Mouse (Mus musculus) hindbrain, embryonic 16.5 days (tissue): ENCODE data around the gene Vgll4. TPM values are rescaled to one million over a fixed set of nuclear protein-coding genes. Genes with fewer than 3 reads are reported as not detected.

Experiments used
- ATAC-seq: fragments of 200-750 bp; cut with Nextera tagmentation; 2 replicates; pipeline ENCODE4 v1.8.0; 2017; ENCODE audit warnings: moderate TSS enrichment, moderate library complexity
- H3K27ac ChIP-seq: fragments of 300-500 bp; sonication (generic); 2 replicates; pipeline ENCODE4 v1.5.1; 2014; ENCODE audit warnings: low read depth, mild to moderate bottlenecking, control low read depth, low read length, moderate library complexity
- H3K27me3 ChIP-seq: fragments of 300-500 bp; sonication (generic); replicated peaks from 2 replicates; pipeline ENCODE4 v1.6.1; 2014; ENCODE audit warnings: low read length; ENCODE audit not compliant: control insufficient read depth, insufficient read depth
- H3K36me3 ChIP-seq: fragments of 300-500 bp; sonication (generic); 2 replicates; pipeline ENCODE4 v1.6.1; 2014; ENCODE audit warnings: mild to moderate bottlenecking, low read length, moderate library complexity, mixed read lengths; ENCODE audit not compliant: control insufficient read depth, insufficient read depth
- H3K4me1 ChIP-seq: fragments of 300-500 bp; sonication (generic); 2 replicates; pipeline ENCODE4 v1.6.1; 2014; ENCODE audit warnings: low read depth, low read length; ENCODE audit not compliant: control insufficient read depth, insufficient read depth
- H3K4me2 ChIP-seq: fragments of 300-500 bp; sonication (generic); 2 replicates; pipeline ENCODE4 v1.6.1; 2014; ENCODE audit warnings: mild to moderate bottlenecking, low read length, control low read depth, moderate library complexity
- H3K4me3 ChIP-seq: fragments of 300-500 bp; sonication (generic); 2 replicates; pipeline ENCODE4 v1.5.1; 2014; ENCODE audit warnings: mild to moderate bottlenecking, low read length, control low read depth, moderate library complexity
- H3K9ac ChIP-seq: fragments of 300-500 bp; sonication (generic); 2 replicates; pipeline ENCODE4 v1.6.1; 2014; ENCODE audit warnings: low read depth, mild to moderate bottlenecking, control low read depth, low read length, moderate library complexity
- H3K9me3 ChIP-seq: fragments of 300-500 bp; sonication (generic); 2 replicates; pipeline ENCODE4 v1.6.1; 2014; ENCODE audit warnings: mild to moderate bottlenecking, low read length, moderate library complexity; ENCODE audit not compliant: control insufficient read depth
- WGBS: fragments of 180-500 bp; shearing (Covaris S2); extraction: QIAGEN DNeasy Blood & Tissue Kit; methylation state at CpG from one replicate; pipeline ENCODE4 v1.1.7; 2014; 5-methylcytosine and 5-hydroxymethylcytosine counted together
- polyA plus RNA-seq: library from polyadenylated mRNA; unstranded; fragments of >200 nt; fragmentation: Nextera tagmentation; extraction: Ambion mirVana; gene quantifications from 2 replicates; pipeline ENCODE4 v1.2.1, GENCODE M21; 2015

Gene Vgll4
- polyA plus RNA-seq, 1 experiment from 2014 or later: 62.0 TPM

GRCm38 (mm10) chr6:114866078-114866477, 103.7 kb downstream of the Vgll4 start:
- H3K4me1 ChIP-seq: peaks cover 25% of the 10 kb centered on the region
- H3K27me3 ChIP-seq: no peaks in the 10 kb centered on the region
- WGBS: 69% methylated on average over 3 of the region's 3 CpGs
- no peak overlapping the region for H3K4me3 ChIP-seq
- peaks cover 8% of the 10 kb centered on the region for H3K36me3 ChIP-seq
- no peak overlapping the region for H3K9ac ChIP-seq
- no peak for ATAC-seq
- H3K9me3 ChIP-seq: no peaks in the 10 kb centered on the region
- H3K4me2 ChIP-seq: no peak overlapping the region
- H3K27ac ChIP-seq: no peak overlapping the region

- Histone ChIP-seq H3K4me1 (peaks cover 16% of the 10 kb centered on the region), H3K27ac (no peak overlapping the region), H3K4me2 (no peak overlapping the region), H3K27me3 (no peaks in the 10 kb centered on the region), H3K4me3 (no peak overlapping the region), H3K9ac (no peak overlapping the region), H3K36me3 (peaks cover 14% of the 10 kb centered on the region), H3K9me3 (no peaks in the 10 kb centered on the region)
- no peak for ATAC-seq
- WGBS: 66% methylated on average over 8 of the region's 8 CpGs
Measured at GRCm38 (mm10) chr6:114864421-114864820, 105.4 kb downstream of the Vgll4 start.

GRCm38 (mm10) chr6:114863501-114863900, 106.3 kb downstream of the Vgll4 start:
- Histone ChIP-seq H3K27ac (no peak overlapping the region), H3K9me3 (no peaks in the 10 kb centered on the region), H3K36me3 (peaks cover 18% of the 10 kb centered on the region), H3K27me3 (no peaks in the 10 kb centered on the region), H3K4me2 (no peak overlapping the region), H3K9ac (no peak overlapping the region), H3K4me1 (peaks cover 7% of the 10 kb centered on the region), H3K4me3 (no peak overlapping the region)
- WGBS: 89% methylated on average over 5 of the region's 5 CpGs
- ATAC-seq: no peak

- no peak overlapping the region for H3K9ac ChIP-seq
- H3K36me3 ChIP-seq: peaks cover 19% of the 10 kb centered on the region
- no peak overlapping the region for H3K4me3 ChIP-seq
- peak overlapping the region; percentile 23 for H3K27ac ChIP-seq
- 70% methylated on average over 9 of the region's 9 CpGs for WGBS
- H3K27me3 ChIP-seq: no peaks in the 10 kb centered on the region
- H3K4me1 ChIP-seq: peaks cover 7% of the 10 kb centered on the region
- ATAC-seq: no peak
- no peaks in the 10 kb centered on the region for H3K9me3 ChIP-seq
- no peak overlapping the region for H3K4me2 ChIP-seq
Measured at GRCm38 (mm10) chr6:114862046-114862445, 107.7 kb downstream of the Vgll4 start.

GRCm38 (mm10) chr6:114861591-114861990, 108.2 kb downstream of the Vgll4 start:
- Histone ChIP-seq H3K27me3 (no peaks in the 10 kb centered on the region), H3K4me3 (no peak overlapping the region), H3K9me3 (no peaks in the 10 kb centered on the region), H3K36me3 (peaks cover 19% of the 10 kb centered on the region), H3K27ac (peak overlapping the region; percentile 31; the same call in 1 of the 2 replicates), H3K9ac (no peak overlapping the region), H3K4me1 (peaks cover 7% of the 10 kb centered on the region), H3K4me2 (no peak overlapping the region)
- 54% methylated on average over 9 of the region's 9 CpGs for WGBS
- ATAC-seq: no peak

GRCm38 (mm10) chr6:114860677-114861568, 108.9 kb downstream of the Vgll4 start:
- Histone ChIP-seq H3K4me1 (peaks cover 7% of the 10 kb centered on the region), H3K27me3 (no peaks in the 10 kb centered on the region), H3K27ac (peak overlapping the region; percentile 31; the same call in 1 of the 2 replicates), H3K9ac (no peak overlapping the region; the same call in 1 of the 2 replicates), H3K9me3 (no peaks in the 10 kb centered on the region), H3K36me3 (peaks cover 19% of the 10 kb centered on the region), H3K4me3 (no peak overlapping the region), H3K4me2 (no peak overlapping the region)
- 78% methylated on average over 14 of the region's 14 CpGs for WGBS
- ATAC-seq: peak; percentile 2; the same call in 1 of the 2 replicates

- WGBS: 86% methylated on average over 4 of the region's 4 CpGs
- Histone ChIP-seq H3K9ac (no peak overlapping the region), H3K4me2 (no peak overlapping the region), H3K9me3 (no peaks in the 10 kb centered on the region), H3K36me3 (peaks cover 19% of the 10 kb centered on the region), H3K4me1 (peaks cover 12% of the 10 kb centered on the region), H3K27ac (no peak overlapping the region), H3K4me3 (no peak overlapping the region), H3K27me3 (no peaks in the 10 kb centered on the region)
- ATAC-seq: no peak
Measured at GRCm38 (mm10) chr6:114858722-114859053, 111.1 kb downstream of the Vgll4 start.

- Histone ChIP-seq H3K4me1 (peaks cover 13% of the 10 kb centered on the region), H3K4me2 (no peak overlapping the region), H3K9ac (no peak overlapping the region), H3K9me3 (no peaks in the 10 kb centered on the region), H3K27ac (no peak overlapping the region), H3K27me3 (no peaks in the 10 kb centered on the region), H3K4me3 (no peak overlapping the region), H3K36me3 (peaks cover 19% of the 10 kb centered on the region)
- ATAC-seq: no peak
- WGBS: 84% methylated on average over 3 of the region's 3 CpGs
Measured at GRCm38 (mm10) chr6:114857996-114858721, 111.6 kb downstream of the Vgll4 start.

GRCm38 (mm10) chr6:114856501-114856900, 113.3 kb downstream of the Vgll4 start:
- 90% methylated on average over 4 of the region's 4 CpGs for WGBS
- Histone ChIP-seq H3K27me3 (no peaks in the 10 kb centered on the region), H3K9ac (no peak overlapping the region), H3K27ac (no peak overlapping the region), H3K36me3 (peaks cover 12% of the 10 kb centered on the region), H3K9me3 (no peaks in the 10 kb centered on the region), H3K4me2 (no peak overlapping the region), H3K4me3 (no peak overlapping the region), H3K4me1 (peaks cover 19% of the 10 kb centered on the region)
- no peak for ATAC-seq
